Mouse (Mus musculus) lung, adult 2 months (tissue): ENCODE results near the gene Spata16.

Experiments
- CTCF ChIP-seq: fragments of 200-500 bp; IDR thresholded peaks from 2 replicates; pipeline ENCODE4 v1.5.1; 2011; ENCODE audit warnings: mild to moderate bottlenecking, low read length, control low read depth; ENCODE audit not compliant: insufficient read depth
- POLR2A ChIP-seq: fragments of 200-500 bp; IDR thresholded peaks from 2 replicates; pipeline ENCODE4 v1.6.1; 2011; ENCODE audit warnings: low read depth, mild to moderate bottlenecking, control low read depth, low read length, borderline replicate concordance; ENCODE audit errors: extremely low read depth

- TF ChIP-seq CTCF (no peak), POLR2A (no peak)
Measured at GRCm38 (mm10) chr3:26832954-26833353, 195.5 kb downstream of the Spata16 start.
